Mouse (Mus musculus) lung, embryonic 14.5 days (tissue): ENCODE data around the gene Fgfr2. TPM values are rescaled to one million over a fixed set of nuclear protein-coding genes. Genes with fewer than 3 reads are reported as not detected.

Experiments
- ATAC-seq: fragments of 200-750 bp; cut with Nextera tagmentation; 2 replicates; pipeline ENCODE4 v1.8.0; 2017; ENCODE audit warnings: mild to moderate bottlenecking, moderate TSS enrichment, moderate library complexity; ENCODE audit not compliant: insufficient read depth
- DNase-seq: peaks from one replicate; pipeline ENCODE4 v3.0.0-alpha.2; 2015
- H3K27ac ChIP-seq: fragments of 300-500 bp; sonication (generic); 2 replicates; pipeline ENCODE4 v1.5.1; 2014; ENCODE audit warnings: low read depth, mild to moderate bottlenecking, moderate library complexity
- H3K27me3 ChIP-seq: fragments of 300-500 bp; sonication (generic); 2 replicates; pipeline ENCODE4 v1.6.1; 2014; ENCODE audit warnings: low read length, control low read depth; ENCODE audit not compliant: insufficient read depth
- H3K36me3 ChIP-seq: fragments of 300-500 bp; sonication (generic); 2 replicates; pipeline ENCODE4 v1.6.1; 2014; ENCODE audit warnings: control low read depth; ENCODE audit not compliant: insufficient read depth
- H3K4me1 ChIP-seq: fragments of 300-500 bp; sonication (generic); 2 replicates; pipeline ENCODE4 v1.6.1; 2014; ENCODE audit warnings: antibody characterized with exemption, control low read depth; ENCODE audit not compliant: insufficient read depth
- H3K4me2 ChIP-seq: fragments of 300-500 bp; sonication (generic); 2 replicates; pipeline ENCODE4 v1.6.1; 2014; ENCODE audit warnings: mild to moderate bottlenecking
- H3K4me3 ChIP-seq: fragments of 300-500 bp; sonication (generic); 2 replicates; pipeline ENCODE4 v1.5.1; 2014; ENCODE audit warnings: low read depth, low read length
- H3K9ac ChIP-seq: fragments of 300-500 bp; sonication (generic); 2 replicates; pipeline ENCODE4 v1.6.1; 2014
- H3K9me3 ChIP-seq: fragments of 300-500 bp; sonication (generic); 2 replicates; pipeline ENCODE4 v1.6.1; 2016; ENCODE audit warnings: low read depth, low read length, control low read depth
- CTCF ChIP-seq: IDR thresholded peaks from 2 replicates; pipeline ENCODE4 v1.5.1; 2016; ENCODE audit warnings: antibody characterized with exemption, low read depth
- WGBS: fragments of 180-500 bp; shearing (Covaris S2); extraction: QIAGEN DNeasy Blood & Tissue Kit; methylation state at CpG from one replicate; pipeline ENCODE4 v1.1.7; 2014; 5-methylcytosine and 5-hydroxymethylcytosine counted together
- polyA plus RNA-seq: library from polyadenylated mRNA; unstranded; fragments of >200 nt; fragmentation: Nextera tagmentation; extraction: Ambion mirVana; gene quantifications from 2 replicates; pipeline ENCODE4 v1.2.1, GENCODE M21; 2014

The Fgfr2 gene
- polyA plus RNA-seq, 1 experiment from 2014 or later = 179 TPM

DNA sequence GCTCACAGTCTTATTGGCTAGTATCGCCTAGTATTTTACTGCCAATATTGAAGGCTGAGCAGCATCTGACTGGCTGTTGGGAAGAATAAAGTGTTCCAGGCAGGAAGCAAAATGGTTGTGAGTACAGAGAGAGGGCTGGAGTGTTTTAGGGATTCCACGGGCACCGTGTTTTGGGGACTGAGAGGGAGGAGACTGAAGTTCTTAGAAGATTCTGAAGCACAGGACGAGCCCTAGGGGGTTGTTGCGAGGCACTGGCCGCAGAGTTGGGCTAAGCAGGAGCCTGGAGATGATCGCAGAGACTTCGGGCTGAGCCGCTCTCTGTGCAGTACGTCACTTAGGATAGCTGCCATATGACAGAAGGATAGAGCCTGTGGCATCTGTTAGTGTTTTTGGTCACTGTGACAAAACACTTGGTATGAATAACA lies 2169.0 kb downstream of the Fgfr2 start:
- Histone ChIP-seq H3K4me3 (no peak overlapping the region), H3K36me3 (no peaks in the 10 kb centered on the region), H3K27me3 (no peaks in the 10 kb centered on the region), H3K4me1 (peaks cover 3% of the 10 kb centered on the region), H3K27ac (no peak overlapping the region), H3K4me2 (no peak overlapping the region), H3K9me3 (no peaks in the 10 kb centered on the region), H3K9ac (no peak overlapping the region)
- no peak for DNase-seq
- no peak for TF ChIP-seq CTCF
- 82% methylated on average over 10 of the region's 10 CpGs for WGBS
- ATAC-seq = no peak

DNA sequence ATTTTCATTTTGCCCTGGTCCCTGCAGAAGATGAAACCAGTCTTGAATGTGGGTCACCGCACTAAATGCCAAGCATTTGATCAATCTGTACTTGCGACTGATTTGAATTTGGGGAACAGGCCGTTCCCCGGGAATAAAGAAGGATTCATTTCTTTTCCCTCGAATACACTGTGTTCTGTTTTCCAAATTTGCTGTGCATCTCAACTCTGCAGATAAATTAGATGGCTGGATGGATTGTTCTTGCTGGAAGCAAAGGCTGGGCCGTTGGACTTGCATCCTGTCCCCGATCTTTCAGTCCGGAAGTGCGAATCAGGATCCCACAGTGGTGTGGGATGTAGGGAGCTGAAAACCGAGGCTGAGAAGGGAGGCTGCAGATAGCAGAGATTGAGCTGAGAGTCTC lies 2169.8 kb downstream of the Fgfr2 start:
- TF ChIP-seq CTCF = no peak
- Histone ChIP-seq H3K4me3 (no peak overlapping the region), H3K9ac (no peak overlapping the region), H3K27ac (no peak overlapping the region), H3K4me1 (peaks cover 8% of the 10 kb centered on the region), H3K9me3 (no peaks in the 10 kb centered on the region), H3K36me3 (no peaks in the 10 kb centered on the region), H3K27me3 (no peaks in the 10 kb centered on the region), H3K4me2 (no peak overlapping the region)
- ATAC-seq = no peak
- WGBS = 86% methylated on average over 10 of the region's 10 CpGs
- no peak for DNase-seq

DNA sequence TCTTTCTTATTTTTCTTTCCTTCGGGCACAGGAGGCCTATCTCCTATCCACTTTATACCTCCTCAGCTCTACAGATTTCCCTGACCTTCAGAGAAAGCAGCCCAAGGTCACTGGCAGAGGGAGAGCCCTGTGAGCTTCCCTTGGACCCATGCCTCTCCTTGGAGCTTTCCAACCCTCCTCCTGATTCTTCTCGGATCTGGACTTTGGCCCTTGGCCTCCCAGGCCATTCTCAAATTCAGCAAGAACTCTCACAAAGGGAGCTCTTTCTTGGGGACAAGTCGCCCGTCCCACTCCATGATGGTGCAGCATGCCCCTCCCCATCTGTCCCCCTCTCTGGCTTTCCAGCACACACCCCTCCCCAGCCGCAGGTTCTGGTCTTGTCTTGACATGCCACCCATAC lies 2172.1 kb downstream of the Fgfr2 start:
- DNase-seq (no peak), ATAC-seq (no peak)
- no peak overlapping the region for H3K4me3 ChIP-seq
- H3K4me2 ChIP-seq = no peak overlapping the region
- H3K27me3 ChIP-seq = no peaks in the 10 kb centered on the region
- 83% methylated on average over 5 of the region's 5 CpGs for WGBS
- H3K36me3 ChIP-seq = no peaks in the 10 kb centered on the region
- no peak for TF ChIP-seq CTCF
- no peak overlapping the region for H3K9ac ChIP-seq
- no peaks in the 10 kb centered on the region for H3K9me3 ChIP-seq
- H3K4me1 ChIP-seq = peaks cover 8% of the 10 kb centered on the region
- no peak overlapping the region for H3K27ac ChIP-seq

DNA sequence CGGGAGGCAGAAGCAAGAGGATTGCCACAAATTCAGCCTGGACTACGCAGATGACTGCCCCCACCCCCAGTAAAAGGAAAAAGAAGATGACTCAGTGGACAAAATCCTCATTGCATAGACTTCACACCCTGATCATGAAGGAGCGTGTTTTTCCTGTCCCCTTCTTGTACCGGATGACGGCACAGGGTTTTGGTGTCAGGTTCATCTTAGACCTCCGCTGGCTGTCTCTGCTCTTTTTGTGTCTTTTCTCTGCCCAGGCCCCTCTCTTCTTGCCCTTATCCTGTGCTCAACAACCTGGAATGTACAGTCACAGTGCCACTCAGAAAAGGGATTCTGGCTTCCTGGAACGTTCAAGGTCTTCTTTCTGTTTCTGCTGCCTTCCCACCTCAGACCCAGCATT lies 2172.7 kb downstream of the Fgfr2 start:
- Histone ChIP-seq H3K4me3 (no peak overlapping the region), H3K27me3 (no peaks in the 10 kb centered on the region), H3K9me3 (no peaks in the 10 kb centered on the region), H3K4me2 (no peak overlapping the region), H3K36me3 (no peaks in the 10 kb centered on the region), H3K27ac (no peak overlapping the region), H3K9ac (no peak overlapping the region), H3K4me1 (peaks cover 8% of the 10 kb centered on the region)
- no peak for DNase-seq
- 92% methylated on average over 7 of the region's 7 CpGs for WGBS
- no peak for TF ChIP-seq CTCF
- no peak for ATAC-seq

DNA sequence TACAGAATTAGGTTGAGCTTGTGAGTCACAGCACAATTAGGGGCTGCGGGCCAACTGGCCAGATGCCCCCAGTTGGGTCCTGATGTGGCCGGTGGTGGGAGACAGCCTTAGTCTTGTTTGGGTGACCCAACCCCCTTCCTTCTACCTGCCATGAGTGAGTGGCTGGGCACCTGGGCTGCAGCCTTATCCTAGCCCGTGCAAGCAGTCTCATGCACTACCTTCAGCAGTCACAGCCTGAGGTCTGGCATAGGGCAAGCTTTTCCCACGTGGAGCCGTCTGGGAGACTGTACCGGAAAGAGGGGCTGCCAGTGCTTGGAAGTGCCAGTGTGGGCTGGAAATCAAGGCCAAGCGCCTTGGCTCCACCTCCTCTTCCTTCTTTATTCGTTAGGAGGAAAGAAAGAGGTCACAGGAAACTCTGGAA lies 2173.8 kb downstream of the Fgfr2 start:
- Histone ChIP-seq H3K36me3 (no peaks in the 10 kb centered on the region), H3K4me1 (peaks cover 8% of the 10 kb centered on the region), H3K9me3 (no peaks in the 10 kb centered on the region), H3K4me2 (peak overlapping the region; percentile 31; the same call in 1 of the 2 replicates), H3K27ac (peak overlapping the region; percentile 50; the same call in 1 of the 2 replicates), H3K27me3 (no peaks in the 10 kb centered on the region), H3K4me3 (no peak overlapping the region), H3K9ac (no peak overlapping the region)
- WGBS = 31% methylated on average over 8 of the region's 8 CpGs
- TF ChIP-seq CTCF = no peak
- ATAC-seq (peak; percentile 82), DNase-seq (peak; percentile 70)

DNA sequence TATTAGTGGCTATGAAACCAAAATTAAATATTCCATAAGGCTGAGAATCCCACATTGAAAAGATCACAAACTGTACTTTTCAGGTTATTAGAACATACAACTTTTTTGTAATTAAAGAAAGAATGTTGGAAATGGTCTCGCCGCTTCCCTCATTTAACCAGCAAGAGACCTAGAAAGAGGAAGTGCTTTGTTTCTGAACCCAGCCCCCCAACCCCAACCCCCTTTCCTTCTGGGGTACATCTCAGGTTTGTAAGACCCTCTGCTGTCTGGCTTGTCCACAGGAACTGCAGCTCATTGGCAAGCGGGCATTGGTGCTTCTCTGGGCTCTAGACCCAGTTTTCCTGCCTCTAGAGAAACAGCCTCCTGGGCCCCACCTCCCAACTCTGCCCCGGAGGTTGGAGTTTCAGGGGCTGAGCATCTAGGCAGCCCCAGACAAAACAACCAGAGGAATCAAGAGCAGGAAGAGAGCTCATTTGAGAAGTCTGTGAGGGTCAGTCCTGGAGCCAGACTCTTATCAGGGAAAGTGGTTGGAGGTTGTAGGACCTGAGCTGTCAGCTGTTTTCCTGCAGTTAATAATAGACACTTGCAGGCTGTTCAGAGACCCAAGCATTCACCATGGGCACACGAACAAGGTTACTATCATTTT lies 2174.5 kb downstream of the Fgfr2 start:
- H3K4me1 ChIP-seq = peaks cover 8% of the 10 kb centered on the region
- H3K9me3 ChIP-seq = no peaks in the 10 kb centered on the region
- TF ChIP-seq CTCF = no peak
- no peak overlapping the region for H3K4me3 ChIP-seq
- peak; percentile 61 for ATAC-seq
- 48% methylated on average over 5 of the region's 5 CpGs for WGBS
- H3K4me2 ChIP-seq = peak overlapping the region; percentile 31; the same call in 1 of the 2 replicates
- H3K27me3 ChIP-seq = no peaks in the 10 kb centered on the region
- H3K9ac ChIP-seq = no peak overlapping the region; the same call in 1 of the 2 replicates
- H3K36me3 ChIP-seq = no peaks in the 10 kb centered on the region
- H3K27ac ChIP-seq = peak overlapping the region; percentile 54; the same call in 1 of the 2 replicates
- no peak for DNase-seq

DNA sequence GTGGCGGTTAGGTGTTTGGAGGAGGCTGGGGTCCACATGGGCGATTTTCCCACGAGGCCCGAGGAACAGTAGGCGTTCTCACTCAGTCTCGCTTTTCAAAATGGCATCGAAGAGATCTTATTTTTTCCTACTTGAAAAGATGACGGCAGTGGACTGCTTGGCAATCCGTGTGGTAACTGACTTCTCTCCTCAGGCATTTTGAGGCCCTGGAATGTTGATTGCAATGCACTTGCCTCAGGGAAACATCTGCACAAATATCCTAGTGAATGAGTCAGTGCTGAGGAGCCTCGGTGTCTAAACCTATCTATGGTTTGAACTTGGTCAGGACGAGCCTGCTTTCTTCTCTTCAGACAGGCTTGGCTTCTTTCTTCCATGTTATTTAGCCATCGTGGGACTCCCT lies 2176.8 kb downstream of the Fgfr2 start:
- Histone ChIP-seq H3K36me3 (no peaks in the 10 kb centered on the region), H3K4me3 (no peak overlapping the region), H3K9ac (no peak overlapping the region), H3K27ac (no peak overlapping the region), H3K4me1 (peaks cover 8% of the 10 kb centered on the region), H3K9me3 (no peaks in the 10 kb centered on the region), H3K27me3 (no peaks in the 10 kb centered on the region), H3K4me2 (no peak overlapping the region)
- 89% methylated on average over 12 of the region's 12 CpGs for WGBS
- ATAC-seq (no peak), DNase-seq (no peak)
- no peak for TF ChIP-seq CTCF
